Mouse (Mus musculus) ZHBTc4 (cell line): Measurements from ENCODE around the gene Ccn1.

Experiments used
- DNase-seq: peaks from one replicate; pipeline ENCODE4 v3.0.0-alpha.2; 2011; ENCODE audit warnings: low read depth, low spot score

Ccn1 gene

GRCm38 (mm10) chr3:145650298-145651011 lies 674 bp upstream of the Ccn1 start:
- peak; percentile 14 for DNase-seq

DNA sequence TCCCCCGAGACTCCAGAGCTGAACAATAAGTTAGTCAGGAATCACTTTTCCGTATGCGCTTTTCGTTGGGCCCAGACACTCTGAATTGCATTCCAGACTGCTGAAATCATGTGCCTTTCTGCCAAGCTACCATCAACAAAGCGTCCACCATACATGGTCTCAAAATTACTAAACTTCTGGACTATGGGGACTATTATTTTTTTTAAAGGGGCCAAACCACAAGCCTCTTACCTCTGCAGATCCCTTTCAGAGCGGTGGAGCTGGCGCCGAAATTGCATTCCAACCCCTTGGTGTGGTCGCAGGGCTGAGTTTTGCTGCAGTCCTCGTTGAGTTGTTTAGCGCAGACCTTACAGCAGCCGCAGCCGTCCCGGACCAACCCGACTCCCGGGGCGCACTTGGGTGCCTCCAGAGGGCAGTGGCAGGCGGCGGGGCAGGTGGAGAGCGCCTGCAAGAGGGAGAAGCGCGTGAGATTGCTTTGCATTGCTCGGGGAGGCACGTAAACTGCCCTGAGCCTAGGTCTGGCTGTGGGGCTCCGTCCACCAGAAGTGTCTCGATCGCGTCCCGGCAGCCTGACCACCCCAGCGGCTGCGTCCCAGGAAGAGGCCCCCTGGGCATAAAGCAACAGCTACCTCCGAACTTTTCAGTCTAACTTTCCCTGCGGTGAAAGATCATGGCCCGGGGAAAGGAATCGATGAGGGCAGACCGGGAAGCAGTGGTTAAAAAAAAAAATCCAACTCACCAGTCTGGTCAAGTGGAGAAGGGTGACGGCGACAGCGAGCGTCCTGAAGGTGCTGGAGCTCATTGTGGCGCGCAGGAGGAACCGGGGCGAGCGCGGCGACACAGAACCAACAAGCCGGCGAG lies 560 bp downstream of the Ccn1 start:
- DNase-seq, result peak; percentile 77

DNA sequence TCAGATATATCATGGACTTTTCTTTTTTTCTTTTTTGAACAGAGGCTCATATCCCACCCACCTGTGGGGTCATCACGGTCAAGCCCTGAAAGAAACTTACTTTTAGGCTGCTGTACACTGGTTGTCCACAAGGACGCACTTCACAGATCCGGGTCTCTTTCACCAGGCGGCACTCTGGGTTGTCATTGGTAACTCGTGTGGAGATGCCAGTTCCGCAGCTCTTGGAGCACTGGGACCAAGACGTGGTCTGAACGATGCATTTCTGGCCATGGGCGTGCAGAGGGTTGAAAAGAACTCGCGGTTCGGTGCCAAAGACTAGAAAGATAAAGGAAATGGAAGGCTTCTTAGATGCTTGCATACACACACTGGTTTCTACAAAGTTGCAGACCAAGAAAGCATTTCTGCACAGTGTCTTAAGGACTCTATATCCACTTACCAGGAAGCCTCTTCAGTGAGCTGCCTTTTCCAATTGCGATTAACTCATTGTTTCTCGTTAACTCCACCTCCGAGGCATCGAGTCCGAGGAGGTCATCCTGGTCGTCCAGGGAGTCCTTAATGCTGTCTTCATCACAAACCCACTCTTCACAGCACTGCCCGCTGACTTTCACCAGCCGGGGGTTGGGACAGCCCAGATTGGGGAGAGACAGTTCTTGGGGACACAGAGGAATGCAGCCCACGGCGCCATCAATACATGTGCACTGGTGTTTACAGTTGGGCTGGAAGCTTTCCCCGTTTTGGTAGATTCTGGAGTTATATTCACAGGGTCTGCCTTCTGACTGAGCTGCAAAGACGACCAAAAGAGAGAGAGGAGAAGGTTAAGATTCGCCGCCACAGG lies 1.5 kb downstream of the Ccn1 start:
- peak; percentile 85 for DNase-seq

- no peak for DNase-seq
Observed at GRCm38 (mm10) chr3:145647416-145647815, 2.4 kb downstream of the Ccn1 start.

DNA sequence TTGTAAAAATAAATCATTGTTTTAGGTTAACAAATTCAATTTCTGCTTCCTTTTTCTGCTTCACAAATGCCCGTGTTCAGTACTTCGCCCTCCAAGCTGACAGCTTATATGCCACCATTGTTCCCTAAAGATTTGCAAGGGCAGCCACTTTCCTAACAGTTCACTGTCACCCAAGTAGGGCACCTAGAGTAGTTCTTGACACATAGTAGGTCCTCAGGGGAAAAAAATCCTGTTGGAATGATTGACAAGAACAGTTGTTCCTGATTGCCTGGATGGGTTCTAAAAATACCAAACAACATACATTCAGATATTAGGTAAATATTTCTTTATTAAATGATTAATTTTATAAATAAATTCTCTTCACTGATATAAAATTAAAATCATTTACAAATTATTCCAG lies 3.1 kb downstream of the Ccn1 start:
- no peak for DNase-seq

- no peak for DNase-seq
Observed at GRCm38 (mm10) chr3:145646009-145646408, 3.8 kb downstream of the Ccn1 start.

DNA sequence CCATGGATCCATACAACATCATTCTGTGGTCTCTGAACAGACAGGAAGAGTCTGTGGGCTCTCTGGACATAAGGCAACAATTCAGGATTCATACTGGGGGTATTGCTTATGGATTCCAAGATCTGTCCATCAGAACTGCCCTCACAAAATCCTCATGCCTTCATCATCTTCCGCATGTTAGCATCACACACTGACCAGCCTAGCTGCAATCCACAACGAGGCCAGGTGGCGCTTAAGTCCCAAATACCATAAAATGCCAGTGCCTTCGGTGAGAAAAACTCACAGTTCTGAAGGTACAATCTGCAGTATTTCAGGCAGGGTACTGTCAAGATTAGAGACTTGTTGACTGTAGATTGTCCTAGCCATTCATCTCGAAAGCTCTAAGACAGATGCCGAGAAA lies 4.3 kb downstream of the Ccn1 start:
- no peak for DNase-seq

DNA sequence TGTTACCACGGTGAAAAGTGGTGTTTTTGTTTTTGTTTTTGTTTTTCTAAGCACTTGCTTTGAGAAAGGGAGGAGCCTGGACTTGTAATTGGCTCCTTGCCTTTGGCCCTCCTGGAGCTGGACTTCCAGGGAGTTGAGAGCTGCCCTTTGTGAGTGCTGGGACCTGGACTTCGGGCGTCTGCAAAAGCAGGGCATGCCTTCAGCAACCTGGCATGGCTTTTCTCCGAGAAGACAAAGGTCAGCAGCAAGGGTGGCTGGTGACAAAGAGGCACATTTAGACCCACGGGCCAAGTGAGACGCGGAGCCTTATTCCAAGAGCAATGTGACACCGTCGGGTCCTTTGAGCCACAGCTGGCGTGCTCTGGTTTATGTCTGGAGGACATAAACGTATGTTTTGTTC lies 6.9 kb downstream of the Ccn1 start:
- DNase-seq, result peak; percentile 31

- no peak for DNase-seq
Observed at GRCm38 (mm10) chr3:145641878-145642277, 7.9 kb downstream of the Ccn1 start.

- DNase-seq, result no peak
Observed at GRCm38 (mm10) chr3:145641036-145641685, 8.6 kb downstream of the Ccn1 start.

- DNase-seq, result no peak
Observed at GRCm38 (mm10) chr3:145640583-145640982, 9.2 kb downstream of the Ccn1 start.

- no peak for DNase-seq
Observed at GRCm38 (mm10) chr3:145640170-145640569, 9.6 kb downstream of the Ccn1 start.

- no peak for DNase-seq
Observed at GRCm38 (mm10) chr3:145634002-145634710, 15.6 kb downstream of the Ccn1 start.

GRCm38 (mm10) chr3:145632888-145633287 lies 16.9 kb downstream of the Ccn1 start:
- peak; percentile 88 for DNase-seq

DNA sequence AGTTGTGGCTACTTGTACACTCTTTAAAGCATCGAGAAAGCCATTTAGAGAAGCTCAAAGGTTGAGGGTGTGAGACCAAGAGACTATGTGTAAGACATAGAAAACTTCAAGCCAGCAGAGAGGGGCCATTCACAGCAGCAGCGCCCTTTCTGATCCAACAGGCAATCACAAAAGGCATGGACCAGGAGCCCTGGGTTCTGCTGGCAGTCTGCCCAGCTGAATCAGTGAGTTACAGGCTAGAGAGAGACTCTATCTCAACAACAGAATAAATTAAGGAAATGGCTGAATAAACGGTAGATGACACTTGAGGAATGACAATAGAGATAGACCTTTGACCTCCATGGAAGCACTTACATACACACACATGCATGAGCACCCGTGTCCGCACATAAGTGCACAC lies 21.1 kb downstream of the Ccn1 start:
- DNase-seq, result no peak

- DNase-seq, result peak; percentile 77
Observed at GRCm38 (mm10) chr3:145627830-145628229, 22.0 kb downstream of the Ccn1 start.

DNA sequence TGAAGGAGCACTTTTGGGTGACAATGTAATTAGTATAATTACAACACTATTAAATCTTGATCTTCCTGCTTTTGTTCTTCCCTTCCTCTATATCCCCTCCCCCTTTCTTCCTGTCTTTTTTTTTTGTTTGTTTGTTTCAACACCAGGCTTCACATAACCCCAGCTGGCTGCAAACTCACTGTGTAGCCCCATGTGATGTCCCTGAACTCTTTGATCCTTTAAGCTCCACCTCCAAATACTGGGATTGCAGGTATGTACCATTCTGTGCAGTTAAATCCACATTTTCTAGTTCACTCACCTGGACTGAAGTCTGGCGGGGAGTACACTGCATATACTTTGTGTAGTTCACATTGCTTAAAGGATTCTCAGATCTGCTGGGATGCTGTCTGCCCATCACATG lies 23.7 kb downstream of the Ccn1 start:
- DNase-seq, result no peak

GRCm38 (mm10) chr3:145625546-145625945 lies 24.2 kb downstream of the Ccn1 start:
- no peak for DNase-seq

DNA sequence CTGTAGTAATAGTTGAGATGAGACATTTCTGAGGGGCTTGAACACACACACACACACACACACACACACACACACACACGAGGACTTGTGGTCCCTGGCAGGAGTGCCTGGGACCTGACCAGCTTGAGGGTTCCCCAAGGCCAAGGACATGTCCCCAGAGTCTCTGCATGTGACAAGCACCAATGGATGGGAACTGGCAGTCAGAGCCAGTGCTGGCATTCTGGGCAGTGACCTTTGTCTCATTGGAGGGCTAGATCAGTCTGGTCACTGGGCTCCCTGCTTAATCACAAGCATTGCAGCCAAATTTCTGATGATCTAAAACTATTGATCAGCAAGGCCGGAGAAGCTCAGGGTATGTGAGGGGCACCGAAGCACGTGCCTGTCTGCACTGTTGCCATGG lies 25.0 kb downstream of the Ccn1 start:
- DNase-seq, result no peak

- DNase-seq, result no peak
Observed at GRCm38 (mm10) chr3:145623047-145623446, 26.7 kb downstream of the Ccn1 start.

GRCm38 (mm10) chr3:145621209-145621608 lies 28.6 kb downstream of the Ccn1 start:
- DNase-seq, result no peak
